Mouse (Mus musculus) neural tube, embryonic 15.5 days (tissue): ENCODE data around the gene 1110051M20Rik. TPM values are rescaled to one million over a fixed set of nuclear protein-coding genes. Genes with fewer than 3 reads are reported as not detected.
"Not testable (repeated sequence)": the region's sequence is repeated elsewhere in the genome, so short reads cannot be mapped to it uniquely, and the experiment has no call there.

ENCODE experiments used
- ATAC-seq: fragments of 200-750 bp; cut with Nextera tagmentation; 2 replicates; pipeline ENCODE4 v1.8.0; 2017; ENCODE audit warnings: mild to moderate bottlenecking, moderate TSS enrichment, moderate library complexity; ENCODE audit not compliant: low FRiP score
- H3K27ac ChIP-seq: fragments of 300-500 bp; sonication (generic); replicated peaks from 2 replicates; pipeline ENCODE4 v1.5.1; 2015; ENCODE audit warnings: mild to moderate bottlenecking, inconsistent platforms
- H3K27me3 ChIP-seq: fragments of 300-500 bp; sonication (generic); replicated peaks from 2 replicates; pipeline ENCODE4 v1.6.1; 2015; ENCODE audit warnings: inconsistent platforms
- H3K36me3 ChIP-seq: fragments of 300-500 bp; sonication (generic); 2 replicates; pipeline ENCODE4 v1.6.1; 2015; ENCODE audit warnings: inconsistent platforms
- H3K4me1 ChIP-seq: fragments of 300-500 bp; sonication (generic); 2 replicates; pipeline ENCODE4 v1.6.1; 2015; ENCODE audit warnings: inconsistent platforms
- H3K4me2 ChIP-seq: fragments of 300-500 bp; sonication (generic); 2 replicates; pipeline ENCODE4 v1.6.1; 2015; ENCODE audit warnings: inconsistent platforms, mild to moderate bottlenecking, moderate library complexity
- H3K4me3 ChIP-seq: fragments of 300-500 bp; sonication (generic); replicated peaks from 2 replicates; pipeline ENCODE4 v1.5.1; 2015; ENCODE audit warnings: mild to moderate bottlenecking, inconsistent platforms
- H3K9ac ChIP-seq: fragments of 300-500 bp; sonication (generic); replicated peaks from 2 replicates; pipeline ENCODE4 v1.6.1; 2015; ENCODE audit warnings: mild to moderate bottlenecking, inconsistent platforms
- H3K9me3 ChIP-seq: fragments of 300-500 bp; sonication (generic); replicated peaks from 2 replicates; pipeline ENCODE4 v1.6.1; 2016; ENCODE audit warnings: inconsistent platforms
- WGBS: fragments of 180-500 bp; shearing (Covaris S2); methylation state at CpG from one replicate; pipeline ENCODE4 v1.1.7; 2015; ENCODE audit warnings: mixed read lengths; 5-methylcytosine and 5-hydroxymethylcytosine counted together
- polyA plus RNA-seq: library from polyadenylated mRNA; unstranded; fragments of >200 nt; fragmentation: Nextera tagmentation; extraction: Ambion mirVana; gene quantifications from 2 replicates; pipeline ENCODE4 v1.2.1, GENCODE M21; 2015

The 1110051M20Rik gene
- polyA plus RNA-seq = 133 and 141 TPM in 2 replicates

DNA sequence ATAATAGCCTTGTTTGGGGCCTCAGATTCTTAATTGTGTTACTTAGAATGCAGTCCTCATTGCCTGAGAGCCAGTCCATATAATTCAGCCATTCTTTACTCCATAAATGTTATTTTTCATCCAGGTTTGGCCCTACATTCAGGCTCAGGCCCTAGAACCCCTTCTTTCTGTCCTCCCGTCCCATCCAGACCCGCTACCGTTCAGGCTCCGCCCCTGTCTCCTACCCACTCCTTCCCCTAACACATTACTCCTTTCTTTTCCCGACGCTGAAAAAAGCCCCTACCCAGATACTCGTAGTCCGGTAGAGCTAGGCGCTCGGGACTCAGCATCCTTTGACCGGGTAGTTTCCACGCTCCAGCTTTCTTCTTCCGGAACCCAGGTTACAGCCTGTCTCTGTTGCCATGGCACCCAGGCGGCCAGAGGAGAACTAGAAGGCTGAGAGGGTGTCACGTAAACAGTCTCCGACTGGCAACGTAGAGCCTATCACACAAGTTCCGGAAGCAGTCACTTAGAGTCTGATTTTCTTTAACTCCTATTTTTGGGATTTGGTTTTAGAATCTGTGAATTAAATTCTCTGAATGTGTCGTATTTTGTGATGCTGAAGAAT lies at the start of gene 1110051M20Rik:
Gene 1110051M20Rik (minus strand): TSS at position 419 of the 607 bp plus-strand sequence.
- Histone ChIP-seq H3K4me1 (peaks cover 14% of the 10 kb centered on the region), H3K9ac (peak within 1 kb of the TSS; percentile 73), H3K9me3 (no peaks in the 10 kb centered on the region), H3K4me2 (peak within 1 kb of the TSS; percentile 63), H3K27me3 (no peaks in the 10 kb centered on the region), H3K36me3 (no peaks in the 10 kb centered on the region), H3K4me3 (peak within 1 kb of the TSS; percentile 84), H3K27ac (peak within 1 kb of the TSS; percentile 85)
- WGBS = 1% methylated on average over 19 of the region's 19 CpGs
- ATAC-seq = peak; percentile 97

DNA sequence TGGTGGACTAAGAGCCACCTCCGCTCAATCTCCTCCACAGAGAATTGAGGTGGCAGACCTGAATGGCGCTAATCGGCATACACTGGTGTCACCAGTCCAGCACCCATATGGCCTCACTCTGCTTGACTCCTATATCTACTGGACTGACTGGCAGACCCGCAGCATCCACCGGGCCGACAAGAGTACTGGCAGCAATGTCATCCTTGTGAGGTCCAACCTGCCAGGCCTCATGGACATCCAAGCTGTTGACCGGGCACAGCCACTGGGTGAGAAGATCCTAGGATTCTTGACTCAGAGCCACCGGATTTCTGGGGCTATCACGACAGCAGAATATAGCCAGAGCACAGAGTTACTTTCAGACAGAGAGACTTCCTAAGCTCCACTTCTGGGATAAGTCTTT lies 49.5 kb upstream of the 1110051M20Rik start:
- Histone ChIP-seq H3K9me3 (no peaks in the 10 kb centered on the region), H3K4me2 (no peak overlapping the region), H3K4me3 (no peak overlapping the region), H3K27me3 (no peaks in the 10 kb centered on the region), H3K4me1 (no peaks in the 10 kb centered on the region), H3K9ac (no peak overlapping the region), H3K27ac (no peak overlapping the region), H3K36me3 (no peaks in the 10 kb centered on the region)
- WGBS = 98% methylated on average over 9 of the region's 9 CpGs
- no peak for ATAC-seq

DNA sequence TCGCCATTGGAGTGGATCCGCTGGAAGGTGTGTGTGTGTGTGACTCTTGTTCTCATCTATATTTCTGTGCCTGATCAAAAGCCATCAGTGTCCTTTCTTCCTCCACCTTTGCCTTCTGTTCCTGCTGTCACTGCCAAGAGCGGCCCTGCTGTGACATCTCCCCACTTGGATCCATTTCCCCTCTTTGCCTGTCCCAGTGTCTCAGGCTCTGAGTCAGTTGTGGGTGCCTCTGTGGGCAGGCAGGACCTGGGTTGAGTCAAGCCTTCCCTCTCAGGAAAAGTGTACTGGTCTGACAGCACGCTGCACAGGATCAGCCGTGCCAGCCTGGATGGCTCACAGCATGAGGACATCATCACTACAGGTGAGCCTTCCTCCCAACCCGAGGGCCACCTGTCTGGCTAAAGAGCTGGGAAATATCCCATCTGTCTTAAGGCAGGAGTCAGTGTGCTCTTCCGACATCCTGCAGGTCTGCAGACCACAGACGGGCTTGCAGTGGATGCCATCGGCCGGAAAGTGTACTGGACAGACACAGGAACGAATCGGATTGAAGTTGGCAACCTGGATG lies 47.6 kb upstream of the 1110051M20Rik start:
- WGBS = 97% methylated on average over 12 of the region's 12 CpGs
- ATAC-seq = no peak
- H3K4me1 ChIP-seq = no peaks in the 10 kb centered on the region

DNA sequence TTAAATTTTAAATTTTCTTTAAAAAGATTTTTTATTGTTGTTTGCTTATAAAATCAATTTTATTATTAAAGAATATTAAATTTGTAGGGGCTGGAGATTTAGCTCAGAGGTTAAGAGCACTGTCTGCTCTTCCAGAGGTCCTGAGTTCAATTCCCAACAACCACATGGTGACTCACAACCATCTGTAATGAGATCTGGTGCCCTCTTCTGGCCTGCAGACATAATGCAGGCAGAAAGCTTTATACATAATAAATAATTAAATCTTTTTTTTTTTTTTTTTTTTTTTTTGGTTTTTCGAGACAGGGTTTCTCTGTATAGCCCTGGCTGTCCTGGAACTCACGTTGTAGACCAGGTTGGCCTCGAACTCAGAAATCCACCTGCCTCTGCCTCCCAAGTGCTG lies 42.8 kb upstream of the 1110051M20Rik start:
- not testable (repeated sequence) for H3K9ac ChIP-seq, H3K36me3 ChIP-seq, H3K27me3 ChIP-seq, ATAC-seq, H3K4me3 ChIP-seq, H3K27ac ChIP-seq, H3K4me2 ChIP-seq, H3K4me1 ChIP-seq, H3K9me3 ChIP-seq
- 60% methylated on average over 3 of the region's 3 CpGs for WGBS

More for the DNA sequence above, 47.6 kb upstream of the 1110051M20Rik start:
- Histone ChIP-seq H3K4me3 (no peak overlapping the region), H3K9ac (no peak overlapping the region), H3K36me3 (no peaks in the 10 kb centered on the region), H3K27ac (no peak overlapping the region), H3K27me3 (no peaks in the 10 kb centered on the region), H3K4me2 (no peak overlapping the region), H3K9me3 (no peaks in the 10 kb centered on the region)

DNA sequence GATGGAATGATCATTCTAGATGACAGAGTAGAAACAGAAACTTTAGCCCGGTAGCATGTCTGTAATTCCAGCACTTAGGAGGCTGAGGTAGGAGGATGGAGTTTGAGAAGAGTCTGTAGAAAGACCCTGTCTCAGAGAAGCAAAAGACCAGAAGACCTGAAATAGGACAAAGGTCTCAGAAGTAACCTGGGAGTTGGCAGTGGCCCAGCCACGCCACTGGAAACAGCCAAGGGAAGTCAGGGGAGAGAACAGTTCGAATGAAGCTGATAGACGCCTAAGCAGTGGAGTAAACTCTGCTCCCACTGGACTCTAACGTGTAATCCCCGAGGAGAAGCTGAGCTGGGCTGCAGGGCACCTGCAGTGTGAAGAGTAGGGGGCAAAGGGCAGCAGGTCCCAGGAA lies 40.8 kb upstream of the 1110051M20Rik start:
- Histone ChIP-seq H3K9ac (no peak overlapping the region), H3K4me1 (no peaks in the 10 kb centered on the region), H3K9me3 (no peaks in the 10 kb centered on the region), H3K27me3 (no peaks in the 10 kb centered on the region), H3K4me3 (no peak overlapping the region), H3K4me2 (no peak overlapping the region), H3K27ac (no peak overlapping the region), H3K36me3 (no peaks in the 10 kb centered on the region)
- WGBS = 92% methylated on average over 6 of the region's 6 CpGs
- ATAC-seq = no peak

DNA sequence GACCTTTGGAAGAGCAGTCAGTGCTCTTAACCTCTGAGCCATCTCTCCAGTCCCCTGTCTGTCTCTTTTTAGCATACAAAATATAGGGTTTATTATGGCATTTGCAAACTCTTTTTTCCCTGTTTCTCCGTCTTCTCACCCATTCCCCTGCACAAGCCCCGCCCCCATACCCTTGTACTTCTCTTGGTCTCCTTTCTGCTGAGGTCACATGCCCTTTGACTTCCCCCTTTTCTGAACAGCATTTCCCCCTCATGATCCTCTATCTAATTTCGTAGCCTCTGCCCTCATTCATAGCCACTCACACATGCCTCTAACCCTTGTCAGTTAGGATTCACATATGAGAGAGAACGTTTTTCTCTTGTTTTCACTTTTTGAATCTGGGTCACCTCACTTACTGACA lies 40.2 kb upstream of the 1110051M20Rik start:
- H3K9me3 ChIP-seq = no peaks in the 10 kb centered on the region
- H3K9ac ChIP-seq = no peak overlapping the region
- H3K27me3 ChIP-seq = no peaks in the 10 kb centered on the region
- no peak for ATAC-seq
- no peak overlapping the region for H3K4me2 ChIP-seq
- no peak overlapping the region for H3K27ac ChIP-seq
- H3K36me3 ChIP-seq = no peaks in the 10 kb centered on the region
- no peak overlapping the region for H3K4me3 ChIP-seq
- no peaks in the 10 kb centered on the region for H3K4me1 ChIP-seq
- WGBS = 81% methylated on average over 4 of the region's 4 CpGs

DNA sequence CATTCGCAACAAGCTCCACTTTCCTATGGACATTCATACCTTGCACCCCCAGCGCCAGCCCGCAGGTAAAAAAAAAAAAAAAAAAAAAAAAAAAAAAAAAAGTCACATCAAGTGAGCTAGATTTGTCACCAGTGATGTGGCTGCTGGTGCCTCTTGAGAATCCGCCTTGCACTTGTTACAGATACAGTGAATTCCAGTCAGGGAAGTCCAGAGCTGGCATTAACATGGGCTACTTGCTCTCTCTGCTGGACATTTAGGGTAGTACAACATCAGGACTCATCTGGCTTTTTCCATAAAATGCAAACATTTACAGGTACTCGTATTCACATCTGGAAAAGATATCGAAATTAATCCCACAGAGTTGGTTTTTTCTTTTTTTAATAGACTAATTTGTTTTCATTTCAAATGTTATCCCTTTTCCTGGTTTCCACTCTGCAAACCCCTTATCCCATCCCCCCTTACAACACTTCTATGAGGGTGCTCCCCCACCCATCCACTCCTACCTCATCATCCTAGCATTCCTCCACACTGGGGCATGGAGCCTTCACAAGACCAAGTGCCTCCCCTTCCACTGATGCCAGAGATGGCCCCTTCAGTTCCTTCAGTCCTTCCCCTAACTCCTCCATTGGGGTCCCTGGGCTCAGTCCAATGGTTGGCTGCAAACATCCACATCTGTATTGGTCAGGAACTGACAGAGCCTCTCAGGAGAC lies 36.5 kb upstream of the 1110051M20Rik start:
- Histone ChIP-seq H3K9me3 (no peaks in the 10 kb centered on the region), H3K27me3 (no peaks in the 10 kb centered on the region), H3K9ac (no peak overlapping the region), H3K4me3 (no peak overlapping the region), H3K27ac (no peak overlapping the region), H3K4me1 (no peaks in the 10 kb centered on the region), H3K4me2 (no peak overlapping the region), H3K36me3 (no peaks in the 10 kb centered on the region)
- peak; percentile 87 for ATAC-seq
- 69% methylated on average over 6 of the region's 6 CpGs for WGBS

DNA sequence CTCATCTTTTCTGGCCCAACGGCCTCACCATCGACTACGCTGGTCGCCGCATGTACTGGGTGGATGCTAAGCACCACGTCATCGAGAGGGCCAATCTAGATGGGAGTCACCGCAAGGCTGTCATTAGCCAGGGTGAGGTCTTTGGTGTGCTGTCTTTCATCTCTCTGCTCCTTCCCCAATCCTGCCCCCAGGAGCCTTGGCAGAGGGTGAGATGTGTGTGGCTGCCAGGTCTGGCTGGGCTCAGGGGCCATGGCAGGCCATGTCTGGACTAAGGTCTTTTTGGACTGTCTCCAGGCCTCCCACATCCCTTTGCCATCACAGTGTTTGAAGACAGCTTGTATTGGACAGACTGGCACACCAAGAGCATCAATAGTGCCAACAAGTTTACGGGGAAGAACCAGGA lies 35.9 kb upstream of the 1110051M20Rik start:
- no peak overlapping the region for H3K4me3 ChIP-seq
- ATAC-seq = peak; percentile 44; the same call in 1 of the 2 replicates
- no peak overlapping the region for H3K27ac ChIP-seq
- no peaks in the 10 kb centered on the region for H3K27me3 ChIP-seq
- H3K4me1 ChIP-seq = no peaks in the 10 kb centered on the region
- H3K9ac ChIP-seq = no peak overlapping the region
- H3K36me3 ChIP-seq = no peaks in the 10 kb centered on the region
- no peaks in the 10 kb centered on the region for H3K9me3 ChIP-seq
- H3K4me2 ChIP-seq = no peak overlapping the region
- WGBS = 92% methylated on average over 9 of the region's 9 CpGs

DNA sequence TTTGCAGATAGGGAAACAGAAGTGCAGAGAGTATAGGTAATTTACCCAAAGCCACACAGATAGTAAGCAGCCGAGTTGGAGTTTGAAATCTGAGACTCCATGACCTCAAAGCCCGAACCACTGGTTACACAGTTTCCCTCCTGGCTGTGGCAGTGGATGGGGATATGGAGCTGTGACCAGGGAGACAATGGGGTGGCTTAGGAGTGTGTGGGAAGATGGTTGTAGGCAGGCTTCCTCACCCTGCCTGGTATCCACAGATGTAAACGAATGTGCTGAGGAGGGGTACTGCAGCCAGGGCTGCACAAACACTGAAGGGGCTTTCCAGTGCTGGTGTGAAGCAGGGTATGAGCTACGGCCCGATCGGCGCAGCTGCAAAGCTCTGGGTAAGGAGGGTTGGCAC lies 32.3 kb upstream of the 1110051M20Rik start:
- no peak overlapping the region for H3K4me2 ChIP-seq
- no peak overlapping the region for H3K9ac ChIP-seq
- no peak for ATAC-seq
- H3K4me3 ChIP-seq = no peak overlapping the region
- 87% methylated on average over 7 of the region's 7 CpGs for WGBS
- no peaks in the 10 kb centered on the region for H3K27me3 ChIP-seq
- no peaks in the 10 kb centered on the region for H3K36me3 ChIP-seq
- no peaks in the 10 kb centered on the region for H3K9me3 ChIP-seq
- no peaks in the 10 kb centered on the region for H3K4me1 ChIP-seq
- no peak overlapping the region for H3K27ac ChIP-seq

DNA sequence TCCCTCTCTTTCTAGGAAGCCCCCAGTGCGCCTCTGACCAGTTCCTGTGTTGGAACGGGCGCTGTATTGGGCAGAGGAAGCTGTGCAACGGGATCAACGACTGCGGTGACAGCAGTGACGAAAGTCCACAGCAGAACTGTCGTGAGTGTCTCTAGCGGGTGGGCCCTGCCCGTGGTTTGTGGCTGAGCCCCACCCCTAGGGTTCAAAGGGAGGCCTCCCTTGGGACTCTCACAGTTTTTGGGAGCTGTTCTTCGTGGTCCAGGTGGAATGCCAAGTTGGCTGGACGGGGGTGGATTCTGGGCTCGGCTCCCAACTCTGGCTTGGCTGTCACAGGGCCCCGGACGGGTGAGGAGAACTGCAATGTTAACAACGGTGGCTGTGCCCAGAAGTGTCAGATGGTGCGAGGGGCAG lies 31.8 kb upstream of the 1110051M20Rik start:
- Histone ChIP-seq H3K4me2 (no peak overlapping the region), H3K4me3 (no peak overlapping the region), H3K9me3 (no peaks in the 10 kb centered on the region), H3K36me3 (no peaks in the 10 kb centered on the region), H3K27me3 (no peaks in the 10 kb centered on the region), H3K4me1 (no peaks in the 10 kb centered on the region), H3K27ac (no peak overlapping the region), H3K9ac (no peak overlapping the region)
- 84% methylated on average over 17 of the region's 17 CpGs for WGBS
- ATAC-seq = no peak

DNA sequence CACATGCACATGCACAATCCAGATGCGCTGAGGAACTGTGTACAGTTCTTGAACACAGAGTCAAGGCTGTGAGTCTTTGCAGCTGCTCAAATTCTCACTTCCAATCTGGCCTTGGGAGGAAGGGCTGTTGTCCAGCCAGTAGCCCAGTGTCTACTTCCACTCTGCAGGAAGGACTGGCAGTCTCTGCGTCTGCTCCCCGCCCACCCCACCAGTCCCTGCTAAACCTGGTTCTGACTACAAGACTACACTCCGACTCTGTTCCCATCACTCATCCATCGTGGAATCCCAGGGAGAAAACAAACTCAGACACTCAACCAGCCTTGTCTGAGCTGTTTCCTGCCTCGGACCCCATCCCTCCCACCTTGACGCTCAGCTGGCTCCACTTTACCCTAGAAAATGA lies 31.3 kb upstream of the 1110051M20Rik start:
- 85% methylated on average over 7 of the region's 7 CpGs for WGBS
- H3K4me1 ChIP-seq = no peaks in the 10 kb centered on the region
- H3K27ac ChIP-seq = no peak overlapping the region
- H3K9me3 ChIP-seq = no peaks in the 10 kb centered on the region
- no peak overlapping the region for H3K4me2 ChIP-seq
- H3K36me3 ChIP-seq = no peaks in the 10 kb centered on the region
- ATAC-seq = no peak
- no peak overlapping the region for H3K9ac ChIP-seq
- H3K27me3 ChIP-seq = no peaks in the 10 kb centered on the region
- H3K4me3 ChIP-seq = no peak overlapping the region

DNA sequence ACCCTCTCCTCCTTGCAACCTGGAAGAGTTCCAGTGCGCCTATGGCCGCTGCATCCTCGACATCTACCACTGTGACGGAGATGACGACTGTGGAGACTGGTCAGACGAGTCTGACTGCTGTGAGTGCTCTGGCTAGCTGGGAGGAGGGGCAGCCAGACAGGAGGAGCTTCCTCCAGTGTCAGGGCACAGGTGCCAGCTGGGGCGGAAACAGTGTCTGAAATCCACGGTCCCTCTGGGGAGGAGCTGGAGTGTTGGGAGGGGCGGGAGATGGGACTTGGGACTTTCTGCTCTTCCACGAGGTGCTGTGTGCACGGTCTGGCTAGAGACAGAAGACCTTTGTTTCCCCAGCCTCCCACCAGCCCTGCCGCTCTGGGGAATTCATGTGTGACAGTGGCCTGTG lies 29.9 kb upstream of the 1110051M20Rik start:
- Histone ChIP-seq H3K27ac (no peak overlapping the region), H3K27me3 (no peaks in the 10 kb centered on the region), H3K4me2 (no peak overlapping the region), H3K4me1 (peaks cover 5% of the 10 kb centered on the region), H3K9me3 (no peaks in the 10 kb centered on the region), H3K9ac (no peak overlapping the region), H3K36me3 (no peaks in the 10 kb centered on the region), H3K4me3 (no peak overlapping the region)
- 66% methylated on average over 12 of the region's 12 CpGs for WGBS
- no peak for ATAC-seq
